In genomic region chr13:89653279-89653678, GRCm38 (mm10) we compare ENCODE assay signal across 25 mouse cellular contexts.
DNase-seq lines count a peak whose midpoint lies in the region; ATAC-seq lines count a peak whose summit lies in the region.
"Had no signal": no experiment of that assay in that cellular context is flagged by ENCODE, and none has a peak within 500 bp of the region (broad histone marks: within the 10 kb centered on the region; RNA-seq: fewer than 3 reads in every experiment).

No protein-coding gene starts in this region.

- no peak overlapping the region for H3K4me2 ChIP-seq in lung, embryonic 15.5 days
- H3K4me2 ChIP-seq: embryonic facial prominence, embryonic 12.5 days; embryonic facial prominence, embryonic 15.5 days; heart, embryonic 11.5 days; hindbrain, embryonic 14.5 days had no signal

- no peaks in the 10 kb centered on the region for H3K27me3 ChIP-seq in lung, embryonic 15.5 days
- H3K27me3 ChIP-seq: embryonic facial prominence, embryonic 12.5 days; embryonic facial prominence, embryonic 15.5 days; Patski had no signal

- H3K27ac ChIP-seq in lung, embryonic 15.5 days, result peak overlapping the region; percentile 51; the same call in 1 of the 2 replicates
- H3K27ac ChIP-seq: embryonic facial prominence, embryonic 12.5 days; embryonic facial prominence, embryonic 15.5 days; hindbrain, embryonic 14.5 days; hindbrain, postnatal 0 days had no signal

- no peaks in the 10 kb centered on the region for H3K4me1 ChIP-seq in lung, embryonic 15.5 days
- H3K4me1 ChIP-seq: embryonic facial prominence, embryonic 12.5 days; embryonic facial prominence, embryonic 15.5 days had no signal

- ATAC-seq in lung, embryonic 15.5 days (ENCODE audit: borderline replicate concordance, extremely low read depth, low FRiP score, low TSS enrichment), result no peak
- peak; percentile 76 for ATAC-seq in hematopoietic stem cell, adult 5-6 weeks (replicated peaks in 1 of 2; ENCODE audit: insufficient read depth in 1 of 2, low FRiP score in 2 of 2, low TSS enrichment in 1 of 2, low read depth in 1 of 2, poor library complexity in 2 of 2, severe bottlenecking in 2 of 2)
- ATAC-seq: CD4-positive, CD25-positive, alpha-beta regulatory T cell, adult 4 months; forebrain, embryonic 16.5 days; hindbrain, postnatal 0 days; inflammation-experienced regulatory T-cells, adult 6 months; Patski had no signal

- H3K4me3 ChIP-seq in lung, embryonic 15.5 days, result no peak overlapping the region
- H3K4me3 ChIP-seq: embryonic facial prominence, embryonic 12.5 days; embryonic facial prominence, embryonic 15.5 days had no signal

- no peak overlapping the region for H3K9ac ChIP-seq in lung, embryonic 15.5 days
- H3K9ac ChIP-seq: embryonic facial prominence, embryonic 12.5 days; embryonic facial prominence, embryonic 15.5 days; hindbrain, embryonic 14.5 days had no signal

- H3K9me3 ChIP-seq in lung, embryonic 15.5 days, result no peaks in the 10 kb centered on the region
- H3K9me3 ChIP-seq: embryonic facial prominence, embryonic 12.5 days; embryonic facial prominence, embryonic 15.5 days had no signal

- no peak for DNase-seq in lung, postnatal 4 days
- DNase-seq in 416B (ENCODE audit: low read depth), result peak; percentile 50
- DNase-seq in MEL-GATA-1-ER (ENCODE audit: extremely low read depth, low read depth), result peak; percentile 64
- no peak for DNase-seq in heart, postnatal 4 days
- no peak for DNase-seq in liver
- DNase-seq in spleen, postnatal 14 days (ENCODE audit: low spot score in 2 of 2), result no peak
- DNase-seq: adrenal gland, postnatal 10 days; adrenal gland, postnatal 36 days; cerebellum, adult 18-20 months; cerebellum, adult 9-10 months; cerebellum, postnatal 14 days; gastrocnemius, postnatal 10 days; gastrocnemius, postnatal 36 days; heart, adult 11 months had no signal

- H3K36me3 ChIP-seq in lung, embryonic 15.5 days, result peaks cover 13% of the 10 kb centered on the region

- WGBS in lung, embryonic 15.5 days, result 80% methylated on average over 2 of the region's 2 CpGs

Comparison
In these comparisons a context has a peak if more than half of its experiments do, and no peak if none do; other contexts are left out.
1. DNase-seq: peak in 416B (single experiment) and MEL-GATA-1-ER (single experiment); none in lung, postnatal 4 days (0 of 2), heart, postnatal 4 days (single experiment), liver (single experiment) and spleen, postnatal 14 days (0 of 2).